Comparison of ENCODE assay signal across 8 mouse cellular contexts in genomic region chr2:30463341-30463761, GRCm38 (mm10). TPM values are rescaled to one million over a fixed set of nuclear protein-coding genes. Genes with fewer than 3 reads are reported as not detected.
DNase-seq lines count a peak whose midpoint lies in the region; ATAC-seq and TF ChIP-seq lines count a peak whose summit lies in the region.

No protein-coding gene starts in this region.

- peaks cover 12% of the 10 kb centered on the region for H3K36me3 ChIP-seq in megakaryocyte, embryonic 14.5 days (replicated peaks; ENCODE audit: low read length)
- H3K36me3 ChIP-seq in hindbrain, embryonic 16.5 days (ENCODE audit: control insufficient read depth, insufficient read depth, low read length), result no peaks in the 10 kb centered on the region
- H3K36me3 ChIP-seq in liver, embryonic 14.5 days (replicated peaks; ENCODE audit: control insufficient read depth, insufficient read depth, low read depth), result no peaks in the 10 kb centered on the region
- H3K36me3 ChIP-seq in stomach, embryonic 14.5 days (ENCODE audit: control insufficient read depth, insufficient read depth, low read length), result no peaks in the 10 kb centered on the region

- DNase-seq in liver, embryonic 14.5 days (ENCODE audit: low read depth in 3 of 3, low spot score in 3 of 3), result no peak
- no peak for DNase-seq in layer of hippocampus, postnatal 10 days (ENCODE audit: low spot score in 2 of 2)
- DNase-seq in retina, embryonic 14.5 days (ENCODE audit: low spot score), result no peak
- no peak for DNase-seq in thymus, postnatal 25 days

- 0 out of 2 replicates have a peak overlapping the region, but pooled peaks have one; percentile 34 for H3K27ac ChIP-seq in hindbrain, embryonic 16.5 days (ENCODE audit: low read depth, low read length)
- peak overlapping the region; percentile 16; the same call in 1 of the 2 replicates for H3K27ac ChIP-seq in liver, embryonic 14.5 days
- H3K27ac ChIP-seq in stomach, embryonic 14.5 days (ENCODE audit: low read length), result peak overlapping the region; percentile 93

- H3K9ac ChIP-seq in hindbrain, embryonic 16.5 days (ENCODE audit: low read depth, low read length), result peak overlapping the region; percentile 52
- H3K9ac ChIP-seq in liver, embryonic 14.5 days (replicated peaks), result no peak overlapping the region
- H3K9ac ChIP-seq in stomach, embryonic 14.5 days (replicated peaks; ENCODE audit: low read depth, low read length), result no peak overlapping the region

- TF ChIP-seq CTCF in liver, embryonic 14.5 days (IDR thresholded peaks at IDR 0.05; ENCODE audit: low read depth), result no peak

- ATAC-seq in megakaryocyte, adult 5-6 weeks (ENCODE audit: poor library complexity, severe bottlenecking), result no peak
- ATAC-seq in hindbrain, embryonic 16.5 days, result 0 out of 2 replicates have a peak, but pooled peaks have one; percentile 5
- no peak for ATAC-seq in liver, embryonic 14.5 days (ENCODE audit: insufficient read depth)
- ATAC-seq in stomach, embryonic 14.5 days (ENCODE audit: insufficient number of reproducible peaks, insufficient read depth, low FRiP score, low read depth), result peak; percentile 76

- H3K4me1 ChIP-seq in megakaryocyte, embryonic 14.5 days, result peaks cover 33% of the 10 kb centered on the region
- H3K4me1 ChIP-seq in hindbrain, embryonic 16.5 days (ENCODE audit: control insufficient read depth, insufficient read depth, low read depth, low read length), result peaks cover 13% of the 10 kb centered on the region
- H3K4me1 ChIP-seq in liver, embryonic 14.5 days (replicated peaks; ENCODE audit: control insufficient read depth in 2 of 2, insufficient read depth in 2 of 2, low read length in 1 of 2), result peaks cover 3 to 12% of the 10 kb centered on the region in 2 experiments
- peaks cover 25% of the 10 kb centered on the region; the same call in 1 of the 2 replicates for H3K4me1 ChIP-seq in stomach, embryonic 14.5 days (ENCODE audit: control insufficient read depth, insufficient read depth, low read length)

- peak overlapping the region; percentile 94 for H3K4me3 ChIP-seq in megakaryocyte, embryonic 14.5 days (replicated peaks)
- no peak overlapping the region for H3K4me3 ChIP-seq in hindbrain, embryonic 16.5 days (ENCODE audit: low read length)
- no peak overlapping the region; a peak in 1 of 4 replicates for H3K4me3 ChIP-seq in liver, embryonic 14.5 days (ENCODE audit: insufficient read depth in 1 of 2, low read depth in 2 of 2, low read length in 2 of 2)
- H3K4me3 ChIP-seq in stomach, embryonic 14.5 days (ENCODE audit: low read depth, low read length), result peak overlapping the region; percentile 22

- H3K27me3 ChIP-seq in megakaryocyte, embryonic 14.5 days (replicated peaks), result peaks cover 28% of the 10 kb centered on the region
- H3K27me3 ChIP-seq in hindbrain, embryonic 16.5 days (replicated peaks; ENCODE audit: control insufficient read depth, insufficient read depth, low read length), result no peaks in the 10 kb centered on the region
- peaks cover 2% of the 10 kb centered on the region; the same call in 1 of the 2 replicates for H3K27me3 ChIP-seq in liver, embryonic 14.5 days (ENCODE audit: control insufficient read depth, insufficient read depth, low read length)
- no peaks in the 10 kb centered on the region for H3K27me3 ChIP-seq in stomach, embryonic 14.5 days (ENCODE audit: control insufficient read depth, insufficient read depth, low read length)

- no peaks in the 10 kb centered on the region for H3K9me3 ChIP-seq in megakaryocyte, embryonic 14.5 days
- no peaks in the 10 kb centered on the region for H3K9me3 ChIP-seq in hindbrain, embryonic 16.5 days (ENCODE audit: control insufficient read depth, low read length)
- no peaks in the 10 kb centered on the region for H3K9me3 ChIP-seq in liver, embryonic 14.5 days (ENCODE audit: control insufficient read depth, low read length)
- H3K9me3 ChIP-seq in stomach, embryonic 14.5 days (ENCODE audit: control insufficient read depth, low read depth, low read length), result no peaks in the 10 kb centered on the region

- no peak for TF ChIP-seq EP300 in liver, embryonic 14.5 days (IDR thresholded peaks at IDR 0.05; ENCODE audit: low read depth)

- H3K4me2 ChIP-seq in hindbrain, embryonic 16.5 days (ENCODE audit: low read length), result peak overlapping the region; percentile 62
- peak overlapping the region; percentile 69 for H3K4me2 ChIP-seq in liver, embryonic 14.5 days (ENCODE audit: low read depth)
- H3K4me2 ChIP-seq in stomach, embryonic 14.5 days (replicated peaks; ENCODE audit: low read depth, low read length), result peak overlapping the region; percentile 50

- WGBS in hindbrain, embryonic 16.5 days, result 27% methylated on average over 5 of the region's 5 CpGs
- WGBS in liver, embryonic 14.5 days (ENCODE audit: insufficient replicate concordance), result 20% methylated on average over 5 of the region's 5 CpGs
- 6% methylated on average over 5 of the region's 5 CpGs for WGBS in stomach, embryonic 14.5 days

RNA-seq across cellular contexts. Expression of gene Ier5l, which starts 10.7 kb away (rescaled TPM):
- polyA plus RNA-seq in megakaryocyte, embryonic 14.5 days (2012; ENCODE audit: insufficient read depth, low replicate concordance), result 2.7 and 5.0 TPM in 2 replicates
- total RNA-seq in megakaryocyte, adult 5-6 weeks (2015), result 0.18 and 0.40 TPM in 2 replicates
- total RNA-seq in megakaryocyte, adult 5-6 weeks (2017), result 0.99 and 1.1 TPM in 2 replicates
- polyA plus RNA-seq in hindbrain, embryonic 16.5 days (2015; fragmentation: Nextera tagmentation; extraction: Ambion mirVana), result 1.2 and 1.4 TPM in 2 replicates
- 0.86 and 0.90 TPM in 2 replicates for polyA plus RNA-seq in liver, embryonic 14.5 days (2012; rRNA removed)
- 0.10 and 0.13 TPM in 2 replicates for polyA plus RNA-seq in liver, embryonic 14.5 days (2014; fragmentation: Nextera tagmentation; extraction: Ambion mirVana)
- 2.8 and 3.1 TPM in 2 replicates for polyA plus RNA-seq in stomach, embryonic 14.5 days (2014; fragmentation: Nextera tagmentation; extraction: Ambion mirVana)
- total RNA-seq in layer of hippocampus, postnatal 10 days (2021), result 1 to 10 TPM; 8.0 to 9.6 TPM

RNA-seq across cellular contexts. Expression of gene Ptpa, which starts 47.5 kb away (rescaled TPM):
- polyA plus RNA-seq in megakaryocyte, embryonic 14.5 days (2012; ENCODE audit: insufficient read depth, low replicate concordance), result 473 and 551 TPM in 2 replicates
- total RNA-seq in megakaryocyte, adult 5-6 weeks (2015), result 68.9 and 69.0 TPM in 2 replicates
- total RNA-seq in megakaryocyte, adult 5-6 weeks (2017), result 44.3 and 45.9 TPM in 2 replicates
- polyA plus RNA-seq in hindbrain, embryonic 16.5 days (2015; fragmentation: Nextera tagmentation; extraction: Ambion mirVana), result 153 and 159 TPM in 2 replicates
- 78.2 and 103 TPM in 2 replicates for polyA plus RNA-seq in liver, embryonic 14.5 days (2012; rRNA removed)
- polyA plus RNA-seq in liver, embryonic 14.5 days (2014; fragmentation: Nextera tagmentation; extraction: Ambion mirVana), result 63.3 and 63.5 TPM in 2 replicates
- polyA plus RNA-seq in stomach, embryonic 14.5 days (2014; fragmentation: Nextera tagmentation; extraction: Ambion mirVana), result 82.6 and 85.4 TPM in 2 replicates
- 100 to 1,000 TPM; 144 to 159 TPM for total RNA-seq in layer of hippocampus, postnatal 10 days (2021)

RNA-seq across cellular contexts. Expression of gene Crat, which starts 47.7 kb away (rescaled TPM):
- polyA plus RNA-seq in megakaryocyte, embryonic 14.5 days (2012; ENCODE audit: insufficient read depth, low replicate concordance), result 55.0 and 64.0 TPM in 2 replicates
- total RNA-seq in megakaryocyte, adult 5-6 weeks (2015), result 26.2 and 29.6 TPM in 2 replicates
- total RNA-seq in megakaryocyte, adult 5-6 weeks (2017), result 13.9 and 14.2 TPM in 2 replicates
- polyA plus RNA-seq in hindbrain, embryonic 16.5 days (2015; fragmentation: Nextera tagmentation; extraction: Ambion mirVana), result 25.4 and 30.8 TPM in 2 replicates
- 14.6 and 15.0 TPM in 2 replicates for polyA plus RNA-seq in liver, embryonic 14.5 days (2012; rRNA removed)
- polyA plus RNA-seq in liver, embryonic 14.5 days (2014; fragmentation: Nextera tagmentation; extraction: Ambion mirVana), result 27.4 and 27.9 TPM in 2 replicates
- 27.3 and 30.0 TPM in 2 replicates for polyA plus RNA-seq in stomach, embryonic 14.5 days (2014; fragmentation: Nextera tagmentation; extraction: Ambion mirVana)
- 10 to 100 TPM; 39.0 to 41.9 TPM for total RNA-seq in layer of hippocampus, postnatal 10 days (2021)

Comparison
In these comparisons a context has a peak if more than half of its experiments do, and no peak if none do; other contexts are left out.
1. H3K4me3 ChIP-seq: peak in megakaryocyte, embryonic 14.5 days (single experiment) and stomach, embryonic 14.5 days (single experiment); none in hindbrain, embryonic 16.5 days (single experiment) and liver, embryonic 14.5 days (0 of 2).
2. ATAC-seq: peak in hindbrain, embryonic 16.5 days (single experiment) and stomach, embryonic 14.5 days (single experiment); none in megakaryocyte, adult 5-6 weeks (single experiment) and liver, embryonic 14.5 days (single experiment).
3. H3K27ac ChIP-seq: peak in every context shown above with its lines; median percentile 93 in stomach, embryonic 14.5 days; 34 in hindbrain, embryonic 16.5 days; 16 in liver, embryonic 14.5 days.
4. Peak in every context shown above with its lines, with median percentiles within 50 percentile points of each other: H3K4me2 ChIP-seq.